In the genomic region with DNA sequence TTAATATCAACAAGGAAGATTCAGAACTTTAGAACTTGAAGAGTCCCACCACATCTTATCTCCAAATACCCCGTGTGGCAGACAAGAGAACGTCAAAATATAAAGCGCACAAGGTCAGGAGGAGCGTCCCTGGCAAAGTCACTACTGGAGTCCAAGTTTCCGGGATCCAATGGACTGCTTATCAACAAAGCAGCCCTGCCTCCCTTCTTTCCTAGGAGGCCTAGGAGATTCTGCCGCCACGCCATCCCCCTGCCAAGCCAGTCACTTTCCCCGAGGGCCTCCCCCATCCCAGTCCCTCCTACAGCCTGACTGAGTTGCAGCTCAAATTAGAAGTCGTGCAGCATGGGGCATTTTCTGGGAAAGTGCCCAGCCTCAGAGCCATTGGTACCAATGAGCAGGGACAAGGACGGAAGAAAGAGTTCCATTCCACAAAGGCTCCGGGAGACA, we compare ENCODE assay signal across 1 mouse cellular context.
TF ChIP-seq lines count a peak whose summit lies in the region.

No protein-coding gene starts in this region.

TF ChIP-seq in MEL, 35 proteins besides CTCF, POLR2A, EP300 and RAD21 (continued from another document):
- no peak for TF ChIP-seq ZC3H11A (IDR thresholded peaks at IDR 0.05; ENCODE audit: low read depth, low read length)
- TF ChIP-seq POLR2AphosphoS2 (IDR thresholded peaks at IDR 0.05; ENCODE audit: low read length), result no peak
